Mouse (Mus musculus) kidney, adult 8-10 months (tissue): ENCODE results near the gene Znrd1as.
"Not testable (repeated sequence)": the region's sequence is repeated elsewhere in the genome, so short reads cannot be mapped to it uniquely, and the experiment has no call there.

Source experiments
- DNase-seq, 2 experiments: peaks; one replicate each; pipeline ENCODE4 v3.0.0; 2022

The Znrd1as gene

GRCm38 (mm10) chr17:36950981-36951947 lies 7.1 kb upstream of the Znrd1as start, which contains the start of gene Ppp1r11:
Gene Ppp1r11 (minus strand): TSS chr17:36951741.
- DNase-seq = peak; percentile 96 to 97

- no peak for DNase-seq
Measured at GRCm38 (mm10) chr17:36952631-36953030, 5.8 kb upstream of the Znrd1as start.

GRCm38 (mm10) chr17:36953062-36953461 lies 5.3 kb upstream of the Znrd1as start:
- no peak for DNase-seq

- DNase-seq = no peak
Measured at GRCm38 (mm10) chr17:36958884-36959283, 492 bp downstream of the Znrd1as start.

GRCm38 (mm10) chr17:36961125-36961524 lies 2.7 kb downstream of the Znrd1as start:
- no peak for DNase-seq

- no peak for DNase-seq
Measured at GRCm38 (mm10) chr17:36966875-36967274, 8.5 kb downstream of the Znrd1as start.

- no peak for DNase-seq
Measured at GRCm38 (mm10) chr17:36970316-36970890, 12.0 kb downstream of the Znrd1as start.

- no peak for DNase-seq
Measured at GRCm38 (mm10) chr17:36971172-36971850, 12.9 kb downstream of the Znrd1as start.

GRCm38 (mm10) chr17:36972791-36973190 lies 14.4 kb downstream of the Znrd1as start:
- DNase-seq = no peak

GRCm38 (mm10) chr17:36973271-36973787 lies 14.9 kb downstream of the Znrd1as start:
- DNase-seq = no peak

- DNase-seq = no peak
Measured at GRCm38 (mm10) chr17:36981221-36981813, 22.9 kb downstream of the Znrd1as start, which contains the start of gene 2410137M14Rik. Gene 2410137M14Rik (minus strand): TSS chr17:36981237.

GRCm38 (mm10) chr17:36981845-36982244 lies 23.5 kb downstream of the Znrd1as start:
- no peak for DNase-seq

GRCm38 (mm10) chr17:36982253-36983155 lies 24.1 kb downstream of the Znrd1as start:
- no peak for DNase-seq

- DNase-seq = no peak
Measured at GRCm38 (mm10) chr17:36988475-36988874, 30.1 kb downstream of the Znrd1as start.

- DNase-seq = no peak
Measured at GRCm38 (mm10) chr17:36989437-36989836, 31.0 kb downstream of the Znrd1as start, which contains the start of gene H2-M5. Gene H2-M5 (minus strand): TSS chr17:36989537.

GRCm38 (mm10) chr17:36990630-36991029 lies 32.2 kb downstream of the Znrd1as start:
- DNase-seq = not testable (repeated sequence)

GRCm38 (mm10) chr17:36992336-36993104 lies 34.1 kb downstream of the Znrd1as start:
- no peak for DNase-seq

GRCm38 (mm10) chr17:36993770-36994325 lies 35.5 kb downstream of the Znrd1as start:
- DNase-seq = no peak

- DNase-seq = no peak
Measured at GRCm38 (mm10) chr17:36994528-36994927, 36.1 kb downstream of the Znrd1as start.

GRCm38 (mm10) chr17:36995448-36995847 lies 37.1 kb downstream of the Znrd1as start:
- DNase-seq = no peak
